Mouse (Mus musculus) heart, postnatal 14 days (tissue): ENCODE data around the gene Med19. TPM values are rescaled to one million over a fixed set of nuclear protein-coding genes. Genes with fewer than 3 reads are reported as not detected.
"Not testable (repeated sequence)": the region's sequence is repeated elsewhere in the genome, so short reads cannot be mapped to it uniquely, and the experiment has no call there.

ENCODE experiments used
- DNase-seq, 2 experiments: peaks; one replicate each; pipeline ENCODE4 v3.0.0; 2021 to 2022
- intact Hi-C: fragments of 180-260 bp; cut with DNase I; formaldehyde crosslinking; loops from one replicate; pipeline ENCODE4 v1.15.1; 2025
- total RNA-seq, 2 experiments: library from RNA; stranded (reverse); gene quantifications; 2 replicates each; pipeline ENCODE4 v1.2.3; 2021

Gene Med19
- total RNA-seq, 2 experiments from 2014 or later, result 13.9 to 15.0 TPM

- intact Hi-C loops, result no loop called here
Measured at GRCm38 (mm10) chr2:84715562-84716361, 37.6 kb downstream of the Med19 start.

GRCm38 (mm10) chr2:84716423-84717355 lies 38.5 kb downstream of the Med19 start:
- intact Hi-C loops, result no loop called here
- DNase-seq, result no peak

More at GRCm38 (mm10) chr2:84715562-84716361, 37.6 kb downstream of the Med19 start:
- peak; percentile 60 to 64 for DNase-seq

GRCm38 (mm10) chr2:84717357-84717756 lies 39.2 kb downstream of the Med19 start:
- no peak for DNase-seq
- intact Hi-C loops, result no loop called here

GRCm38 (mm10) chr2:84720718-84721117 lies 42.5 kb downstream of the Med19 start:
- no peak for DNase-seq
- intact Hi-C loops, result no loop called here

- intact Hi-C loops, result no loop called here
- no peak for DNase-seq
Measured at GRCm38 (mm10) chr2:84721182-84721581, 43.0 kb downstream of the Med19 start.

GRCm38 (mm10) chr2:84723856-84724255 lies 45.7 kb downstream of the Med19 start:
- DNase-seq, result no peak
- intact Hi-C loops, result no loop called here

GRCm38 (mm10) chr2:84725770-84726169 lies 47.6 kb downstream of the Med19 start:
- no peak for DNase-seq
- intact Hi-C loops, result no loop called here

- intact Hi-C loops, result no loop called here
- no peak for DNase-seq
Measured at GRCm38 (mm10) chr2:84726716-84727115, 48.5 kb downstream of the Med19 start.

GRCm38 (mm10) chr2:84727172-84727858 lies 49.1 kb downstream of the Med19 start, which contains the start of gene Clp1:
Clp1 (minus strand) TSS chr2:84727350.
- intact Hi-C loops, result no loop called here

GRCm38 (mm10) chr2:84728191-84728590 lies 50.0 kb downstream of the Med19 start:
- not testable (repeated sequence) for DNase-seq

More at GRCm38 (mm10) chr2:84727172-84727858, 49.1 kb downstream of the Med19 start, which contains the start of gene Clp1:
- peak; percentile 94 to 95 for DNase-seq

GRCm38 (mm10) chr2:84731206-84731605 lies 53.0 kb downstream of the Med19 start:
- intact Hi-C loops, result no loop called here
- DNase-seq, result no peak

More at GRCm38 (mm10) chr2:84728191-84728590, 50.0 kb downstream of the Med19 start:
- intact Hi-C loops, result not testable (repeated sequence)

GRCm38 (mm10) chr2:84732394-84732793 lies 54.2 kb downstream of the Med19 start:
- intact Hi-C loops, result no loop called here
- DNase-seq, result no peak

- intact Hi-C loops, result no loop called here
- peak; percentile 36 to 44 for DNase-seq
Measured at GRCm38 (mm10) chr2:84733579-84734300, 55.5 kb downstream of the Med19 start, which contains the start of gene Ypel4. Ypel4 (plus strand) TSS chr2:84734058.

- intact Hi-C loops, result no loop called here
- no peak for DNase-seq
Measured at GRCm38 (mm10) chr2:84734351-84734864, 56.2 kb downstream of the Med19 start.

GRCm38 (mm10) chr2:84734919-84735318 lies 56.7 kb downstream of the Med19 start:
- intact Hi-C loops, result no loop called here
- DNase-seq, result no peak

- DNase-seq, result no peak
- intact Hi-C loops, result no loop called here
Measured at GRCm38 (mm10) chr2:84735346-84735920, 57.2 kb downstream of the Med19 start.

GRCm38 (mm10) chr2:84736312-84737161 lies 58.3 kb downstream of the Med19 start:
- intact Hi-C loops, result no loop called here

GRCm38 (mm10) chr2:84737451-84737925 lies 59.3 kb downstream of the Med19 start:
- no peak for DNase-seq
- intact Hi-C loops, result no loop called here

More at GRCm38 (mm10) chr2:84736312-84737161, 58.3 kb downstream of the Med19 start:
- DNase-seq, result no peak
